Mouse (Mus musculus) large intestine, adult 2 months (tissue): ENCODE results near the gene Ech1. TPM values are rescaled to one million over a fixed set of nuclear protein-coding genes. Genes with fewer than 3 reads are reported as not detected.
"Not testable (repeated sequence)": the region's sequence is repeated elsewhere in the genome, so short reads cannot be mapped to it uniquely, and the experiment has no call there.

Experiments
- DNase-seq: peaks from one replicate; pipeline ENCODE4 v3.0.0-alpha.2; 2012; ENCODE audit warnings: low read depth, low spot score
- WGBS: fragments of 180-500 bp; shearing (Covaris S2); methylation state at CpG from one replicate; pipeline ENCODE4 v1.1.7; 2018; 5-methylcytosine and 5-hydroxymethylcytosine counted together
- polyA plus RNA-seq: library from polyadenylated mRNA; depleted of rRNA; stranded (reverse); fragments of >200 nt; gene quantifications from 2 replicates; pipeline ENCODE4 v1.2.3, GENCODE M21; 2012

Ech1 gene
- polyA plus RNA-seq, 1 experiment: 244 TPM

GRCm38 (mm10) chr7:28836936-28837335, 11.9 kb downstream of the Ech1 start:
- WGBS: 34% methylated on average over 5 of the region's 5 CpGs
- no peak for DNase-seq

- 28% methylated on average over 9 of the region's 9 CpGs for WGBS
These were observed 13.3 kb downstream of the Ech1 start for GRCm38 (mm10) chr7:28838331-28838730.

GRCm38 (mm10) chr7:28847273-28847672, 22.3 kb downstream of the Ech1 start:
- WGBS: 64% methylated on average over 1 of the region's 1 CpGs
- no peak for DNase-seq

More at GRCm38 (mm10) chr7:28838331-28838730, 13.3 kb downstream of the Ech1 start:
- DNase-seq: peak; percentile 100

- 6% methylated on average over 1 of the region's 1 CpGs for WGBS
These were observed 24.8 kb downstream of the Ech1 start for GRCm38 (mm10) chr7:28849700-28850236.

GRCm38 (mm10) chr7:28850642-28851041, 25.6 kb downstream of the Ech1 start:
- 52% methylated on average over 4 of the region's 4 CpGs for WGBS
- no peak for DNase-seq

More at GRCm38 (mm10) chr7:28849700-28850236, 24.8 kb downstream of the Ech1 start:
- DNase-seq: no peak

- WGBS: 89% methylated on average over 2 of the region's 2 CpGs
- DNase-seq: no peak
These were observed 34.9 kb downstream of the Ech1 start for GRCm38 (mm10) chr7:28859953-28860352.

- no peak for DNase-seq
- 93% methylated on average over 6 of the region's 6 CpGs for WGBS
These were observed 35.9 kb downstream of the Ech1 start for GRCm38 (mm10) chr7:28860898-28861297.

- WGBS: 37% methylated on average over 15 of the region's 15 CpGs
- no peak for DNase-seq
These were observed 37.9 kb downstream of the Ech1 start for GRCm38 (mm10) chr7:28862817-28863499.

GRCm38 (mm10) chr7:28863540-28863939, 38.5 kb downstream of the Ech1 start, which contains the start of gene Lgals7:
TSS of gene Lgals7 (plus strand) at chr7:28863853.
- DNase-seq: no peak
- 80% methylated on average over 6 of the region's 6 CpGs for WGBS

- no peak for DNase-seq
- 60% methylated on average over 9 of the region's 9 CpGs for WGBS
These were observed 39.3 kb downstream of the Ech1 start for GRCm38 (mm10) chr7:28864288-28864750.

GRCm38 (mm10) chr7:28865481-28866300, 40.7 kb downstream of the Ech1 start:
- 37% methylated on average over 33 of the region's 33 CpGs for WGBS
- DNase-seq: no peak

- 82% methylated on average over 28 of the region's 28 CpGs for WGBS
These were observed 41.9 kb downstream of the Ech1 start for GRCm38 (mm10) chr7:28866769-28867507.

GRCm38 (mm10) chr7:28867508-28868340, 42.7 kb downstream of the Ech1 start:
- not testable (repeated sequence) for DNase-seq
- WGBS: 16% methylated on average over 23 of the region's 23 CpGs

More at GRCm38 (mm10) chr7:28866769-28867507, 41.9 kb downstream of the Ech1 start:
- no peak for DNase-seq

GRCm38 (mm10) chr7:28870901-28871664, 46.1 kb downstream of the Ech1 start:
- no peak for DNase-seq
- WGBS: 66% methylated on average over 24 of the region's 24 CpGs

- WGBS: 42% methylated on average over 2 of the region's 2 CpGs
- no peak for DNase-seq
These were observed 49.5 kb downstream of the Ech1 start for GRCm38 (mm10) chr7:28874565-28874964.

- 76% methylated on average over 4 of the region's 4 CpGs for WGBS
These were observed 51.1 kb downstream of the Ech1 start for GRCm38 (mm10) chr7:28876099-28876498.

GRCm38 (mm10) chr7:28877155-28877554, 52.1 kb downstream of the Ech1 start:
- DNase-seq: no peak
- 83% methylated on average over 7 of the region's 7 CpGs for WGBS

More at GRCm38 (mm10) chr7:28876099-28876498, 51.1 kb downstream of the Ech1 start:
- DNase-seq: no peak

GRCm38 (mm10) chr7:28877856-28878255, 52.8 kb downstream of the Ech1 start:
- 87% methylated on average over 4 of the region's 4 CpGs for WGBS

More at GRCm38 (mm10) chr7:28877856-28878255, 52.8 kb downstream of the Ech1 start:
- no peak for DNase-seq
